Mouse (Mus musculus) lung, postnatal 0 days (tissue): ENCODE measurements at regions not wholly inside any gene's neighbourhood (a gene's known extent, or its start where the extent isn't known, plus 50 kb on each side); places are given as distances from the start of the nearest gene placed in this dataset.

Experiments
- CTCF ChIP-seq: IDR thresholded peaks from 2 replicates; pipeline ENCODE4 v1.5.1; 2016; ENCODE audit warnings: antibody characterized with exemption, mild to moderate bottlenecking
- EP300 ChIP-seq: IDR thresholded peaks from 2 replicates; pipeline ENCODE4 v1.6.1; 2016; ENCODE audit warnings: antibody characterized with exemption, mild to moderate bottlenecking, control low read depth

DNA sequence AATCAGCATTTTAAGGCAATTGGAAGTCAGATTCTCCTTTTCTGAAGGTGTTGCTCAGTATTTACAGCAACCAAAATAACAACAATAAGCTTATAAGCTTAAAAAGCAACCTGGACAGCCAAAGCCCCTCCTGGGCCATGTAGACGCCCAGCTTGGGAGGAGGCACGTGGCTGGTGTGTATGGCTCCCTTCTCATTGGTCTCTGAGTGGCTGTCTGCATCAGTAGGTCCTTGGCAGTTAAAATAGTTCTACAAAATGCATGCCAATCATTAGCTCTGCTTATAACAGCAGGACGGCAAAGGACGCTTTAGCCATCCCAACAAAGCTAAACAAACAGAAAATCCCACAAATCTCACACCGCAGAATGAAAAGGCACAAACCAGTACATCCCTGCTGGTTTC lies 51.4 kb upstream of the Nxph1 start:
- TF ChIP-seq CTCF: no peak
- TF ChIP-seq EP300: no peak
